Mouse (Mus musculus): ENCODE results near the gene Rab3b.
"Not testable (repeated sequence)": the region's sequence is repeated elsewhere in the genome, so short reads cannot be mapped to it uniquely, and the experiment has no call there.

Rab3b gene

GRCm38 (mm10) chr4:108900421-108900820, 21.6 kb downstream of the Rab3b start:
- no peak for DNase-seq

- no peak for DNase-seq
These were observed 24.0 kb downstream of the Rab3b start for GRCm38 (mm10) chr4:108902886-108903285.

GRCm38 (mm10) chr4:108903346-108903745, 24.5 kb downstream of the Rab3b start:
- DNase-seq: no peak

GRCm38 (mm10) chr4:108904076-108904475, 25.2 kb downstream of the Rab3b start:
- peak; percentile 37 for DNase-seq

GRCm38 (mm10) chr4:108904790-108905189, 25.9 kb downstream of the Rab3b start:
- DNase-seq: peak; percentile 60

GRCm38 (mm10) chr4:108905859-108906258, 27.0 kb downstream of the Rab3b start:
- DNase-seq: no peak

GRCm38 (mm10) chr4:108907475-108907874, 28.6 kb downstream of the Rab3b start:
- DNase-seq: peak; percentile 67

- peak; percentile 9 for DNase-seq
These were observed 31.1 kb downstream of the Rab3b start for GRCm38 (mm10) chr4:108909872-108910425.

GRCm38 (mm10) chr4:108911866-108912265, 33.0 kb downstream of the Rab3b start:
- no peak for DNase-seq

- DNase-seq: peak; percentile 3
These were observed 34.3 kb downstream of the Rab3b start for GRCm38 (mm10) chr4:108913180-108913579.

- no peak for DNase-seq
These were observed 35.5 kb downstream of the Rab3b start for GRCm38 (mm10) chr4:108914391-108914790.

GRCm38 (mm10) chr4:108915101-108915500, 36.2 kb downstream of the Rab3b start:
- DNase-seq: no peak

- DNase-seq: no peak
These were observed 38.8 kb downstream of the Rab3b start for GRCm38 (mm10) chr4:108917654-108918053.

- DNase-seq: not testable (repeated sequence)
These were observed 49.1 kb downstream of the Rab3b start for GRCm38 (mm10) chr4:108927945-108928344.

GRCm38 (mm10) chr4:108933163-108933562, 54.3 kb downstream of the Rab3b start:
- DNase-seq: no peak

GRCm38 (mm10) chr4:108934856-108935255, 56.0 kb downstream of the Rab3b start:
- peak; percentile 51 for DNase-seq

GRCm38 (mm10) chr4:108937848-108938771, 59.2 kb downstream of the Rab3b start:
- peak; percentile 79 for DNase-seq

GRCm38 (mm10) chr4:108940681-108941473, 62.0 kb downstream of the Rab3b start:
- DNase-seq: peak; percentile 80

- DNase-seq: peak; percentile 42
These were observed 63.3 kb downstream of the Rab3b start for GRCm38 (mm10) chr4:108942171-108942570.

- peak; percentile 81 for DNase-seq
These were observed 64.3 kb downstream of the Rab3b start for GRCm38 (mm10) chr4:108942986-108943720.

- peak; percentile 24 for DNase-seq
These were observed 70.3 kb downstream of the Rab3b start for GRCm38 (mm10) chr4:108949168-108949567.

- peak; percentile 44 for DNase-seq
These were observed 71.3 kb downstream of the Rab3b start for GRCm38 (mm10) chr4:108950201-108950600.

- DNase-seq: peak; percentile 52
These were observed 72.8 kb downstream of the Rab3b start for GRCm38 (mm10) chr4:108951663-108952062.

Data from heart, adult 11 months (tissue).